Mouse (Mus musculus): ENCODE data around the gene Otor. TPM values are rescaled to one million over a fixed set of nuclear protein-coding genes. Genes with fewer than 3 reads are reported as not detected.
A peak's percentile ranks its signal among the peaks of the same experiment; 100 is the strongest.

Otor gene
- polyA plus RNA-seq, 1 experiment from 2014 or later, result 0.12 TPM

DNA sequence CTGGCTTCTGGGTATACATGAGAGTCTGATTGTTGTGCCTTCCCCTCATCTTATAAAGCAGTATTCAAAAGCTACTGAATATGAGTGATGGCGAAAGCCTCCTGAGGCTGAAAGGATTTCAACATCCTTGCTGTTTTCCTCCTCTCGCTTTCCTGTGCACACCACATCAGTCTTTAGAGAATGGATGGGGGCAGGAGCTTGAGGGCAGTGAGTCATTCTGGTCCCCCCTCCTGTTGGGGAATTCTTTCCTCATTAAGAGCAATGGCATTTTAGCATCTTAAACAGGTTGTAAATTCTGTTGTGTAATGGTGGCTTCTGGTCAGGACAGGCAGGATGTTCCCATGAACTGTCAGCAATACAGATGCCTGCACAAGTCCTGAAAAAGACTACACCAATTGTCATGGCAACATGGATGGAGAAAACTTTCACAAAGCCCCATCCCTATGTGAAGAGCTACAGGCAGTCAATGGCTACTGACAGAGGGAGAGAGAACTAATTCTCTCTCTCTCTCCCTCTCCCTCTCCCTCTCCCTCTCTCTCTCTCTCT is 6.7 kb downstream of the Otor start:
- H3K36me3 ChIP-seq (ENCODE audit: control insufficient read depth, insufficient read depth), result no peaks in the 10 kb centered on the region
- ATAC-seq, result no peak
- WGBS, result 72% methylated on average over 2 of the region's 2 CpGs

DNA sequence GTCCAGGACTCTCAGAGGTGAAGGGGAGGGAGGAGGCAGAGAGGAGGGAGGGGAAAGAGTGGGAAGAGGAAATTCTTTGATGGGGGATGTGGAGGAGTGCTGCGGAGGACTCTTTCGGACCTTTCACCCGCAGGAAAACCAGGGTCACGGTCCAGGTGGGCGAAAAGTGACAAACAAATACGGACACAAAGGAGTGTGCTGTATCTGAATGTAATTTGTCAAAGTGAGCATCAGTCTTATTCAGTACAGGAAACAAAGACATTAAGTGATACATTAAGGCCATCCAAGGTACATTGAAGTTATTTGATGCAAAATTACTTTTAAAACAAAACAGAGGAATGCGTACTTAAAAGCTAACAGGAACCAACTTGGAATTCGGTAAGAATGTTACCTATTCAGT is 11.6 kb downstream of the Otor start:
- H3K27ac ChIP-seq (ENCODE audit: low read depth, low read length), result no peak overlapping the region
- no peaks in the 10 kb centered on the region for H3K9me3 ChIP-seq (ENCODE audit: control insufficient read depth)
- H3K9ac ChIP-seq (ENCODE audit: low read depth, low read length), result no peak overlapping the region
- no peaks in the 10 kb centered on the region for H3K27me3 ChIP-seq (replicated peaks; ENCODE audit: control insufficient read depth, insufficient read depth, low read length)
- no peak for ATAC-seq
- H3K36me3 ChIP-seq (ENCODE audit: control insufficient read depth, insufficient read depth), result no peaks in the 10 kb centered on the region
- no peak overlapping the region for H3K4me2 ChIP-seq (replicated peaks; ENCODE audit: low read depth)
- TF ChIP-seq CTCF (IDR thresholded peaks at IDR 0.05; ENCODE audit: low read depth), result no peak
- no peak overlapping the region for H3K4me3 ChIP-seq (ENCODE audit: low read depth, low read length)
- no peaks in the 10 kb centered on the region for H3K4me1 ChIP-seq (replicated peaks; ENCODE audit: control insufficient read depth, insufficient read depth, low read length)
- WGBS, result 82% methylated on average over 8 of the region's 8 CpGs

More for the DNA sequence above, 6.7 kb downstream of the Otor start:
- Histone ChIP-seq H3K9ac (ENCODE audit: low read depth, low read length) (no peak overlapping the region), H3K27ac (ENCODE audit: low read depth, low read length) (no peak overlapping the region), H3K27me3 (replicated peaks; ENCODE audit: control insufficient read depth, insufficient read depth, low read length) (no peaks in the 10 kb centered on the region), H3K4me3 (ENCODE audit: low read depth, low read length) (no peak overlapping the region), H3K4me1 (replicated peaks; ENCODE audit: control insufficient read depth, insufficient read depth, low read length) (no peaks in the 10 kb centered on the region), H3K9me3 (ENCODE audit: control insufficient read depth) (no peaks in the 10 kb centered on the region), H3K4me2 (replicated peaks; ENCODE audit: low read depth) (no peak overlapping the region)
- no peak for TF ChIP-seq CTCF (IDR thresholded peaks at IDR 0.05; ENCODE audit: low read depth)

DNA sequence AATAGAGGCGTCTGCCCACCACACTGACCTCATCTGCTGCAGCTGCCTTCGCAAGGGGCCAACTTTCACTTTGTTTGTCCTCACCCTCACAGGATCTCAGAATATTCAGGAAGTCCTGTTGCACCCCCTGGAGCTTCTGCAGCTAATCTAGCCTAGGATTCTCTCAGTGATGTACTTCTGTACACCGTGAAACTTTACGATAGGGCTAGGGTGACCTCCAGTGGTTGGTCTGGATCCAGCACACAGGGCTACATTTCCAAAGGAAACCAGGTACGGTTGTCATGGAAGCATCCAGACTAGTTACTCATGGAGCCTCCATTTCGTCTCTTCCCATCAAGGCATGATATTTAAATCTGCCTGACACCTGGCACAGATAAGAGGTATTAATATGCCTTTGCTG is 15.5 kb downstream of the Otor start:
- H3K9ac ChIP-seq (ENCODE audit: low read depth, low read length), result no peak overlapping the region
- H3K27ac ChIP-seq (ENCODE audit: low read depth, low read length), result no peak overlapping the region
- H3K4me3 ChIP-seq (ENCODE audit: low read depth, low read length), result no peak overlapping the region
- H3K36me3 ChIP-seq (ENCODE audit: control insufficient read depth, insufficient read depth), result no peaks in the 10 kb centered on the region
- peak; percentile 81 for TF ChIP-seq CTCF (IDR thresholded peaks at IDR 0.05; ENCODE audit: low read depth)
- ATAC-seq, result peak; percentile 47; the same call in 1 of the 2 replicates
- 17% methylated on average over 6 of the region's 6 CpGs for WGBS
- H3K27me3 ChIP-seq (replicated peaks; ENCODE audit: control insufficient read depth, insufficient read depth, low read length), result no peaks in the 10 kb centered on the region
- no peaks in the 10 kb centered on the region for H3K9me3 ChIP-seq (ENCODE audit: control insufficient read depth)
- no peaks in the 10 kb centered on the region for H3K4me1 ChIP-seq (replicated peaks; ENCODE audit: control insufficient read depth, insufficient read depth, low read length)
- no peak overlapping the region for H3K4me2 ChIP-seq (replicated peaks; ENCODE audit: low read depth)

DNA sequence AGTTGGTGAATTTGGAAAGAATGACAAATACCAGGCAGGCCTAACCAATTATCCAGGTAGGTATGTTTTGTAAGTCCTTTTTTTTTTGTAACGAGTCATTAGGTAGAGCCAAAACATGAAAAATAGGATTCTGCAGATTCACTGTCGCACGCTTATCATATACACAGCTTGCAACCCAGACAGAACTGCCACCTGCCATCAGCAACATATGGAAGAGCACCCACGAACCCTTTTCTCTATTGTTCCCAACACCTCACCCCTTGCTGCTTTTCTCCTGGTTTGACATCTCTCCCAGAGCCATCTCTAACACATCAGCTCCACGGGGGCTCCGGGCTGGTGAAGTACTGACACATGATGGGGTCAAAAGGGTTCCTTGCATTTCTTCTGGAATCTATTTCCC is 16.5 kb downstream of the Otor start:
- ATAC-seq, result no peak
- TF ChIP-seq CTCF (IDR thresholded peaks at IDR 0.05; ENCODE audit: low read depth), result no peak
- Histone ChIP-seq H3K9ac (ENCODE audit: low read depth, low read length) (no peak overlapping the region), H3K4me2 (replicated peaks; ENCODE audit: low read depth) (no peak overlapping the region), H3K27ac (ENCODE audit: low read depth, low read length) (no peak overlapping the region), H3K4me1 (replicated peaks; ENCODE audit: control insufficient read depth, insufficient read depth, low read length) (no peaks in the 10 kb centered on the region), H3K27me3 (replicated peaks; ENCODE audit: control insufficient read depth, insufficient read depth, low read length) (no peaks in the 10 kb centered on the region), H3K4me3 (ENCODE audit: low read depth, low read length) (no peak overlapping the region), H3K36me3 (ENCODE audit: control insufficient read depth, insufficient read depth) (no peaks in the 10 kb centered on the region), H3K9me3 (ENCODE audit: control insufficient read depth) (no peaks in the 10 kb centered on the region)
- 65% methylated on average over 6 of the region's 6 CpGs for WGBS

DNA sequence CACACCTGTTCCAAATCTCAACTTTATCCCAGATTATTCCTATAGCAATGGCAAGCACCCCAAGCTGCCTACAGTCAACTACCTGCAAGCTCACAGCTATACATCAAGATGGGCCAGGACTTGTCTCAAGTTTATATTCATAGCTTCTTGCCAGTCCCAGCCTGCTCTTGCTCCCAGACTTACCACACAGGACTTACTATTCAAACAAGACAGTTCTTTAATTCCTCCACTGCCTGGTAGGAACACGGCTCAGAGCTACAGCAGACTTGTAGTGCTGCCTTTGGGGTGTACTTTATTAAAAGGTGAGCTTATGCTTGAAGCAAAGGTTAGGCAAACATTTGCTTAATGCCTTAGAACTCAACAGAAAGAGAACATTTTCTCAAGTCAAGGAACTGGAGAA is 18.9 kb downstream of the Otor start:
- no peak for ATAC-seq
- Histone ChIP-seq H3K27me3 (replicated peaks; ENCODE audit: control insufficient read depth, insufficient read depth, low read length) (no peaks in the 10 kb centered on the region), H3K4me3 (ENCODE audit: low read depth, low read length) (no peak overlapping the region), H3K9me3 (ENCODE audit: control insufficient read depth) (no peaks in the 10 kb centered on the region), H3K36me3 (ENCODE audit: control insufficient read depth, insufficient read depth) (no peaks in the 10 kb centered on the region), H3K4me2 (replicated peaks; ENCODE audit: low read depth) (no peak overlapping the region), H3K9ac (ENCODE audit: low read depth, low read length) (no peak overlapping the region), H3K4me1 (replicated peaks; ENCODE audit: control insufficient read depth, insufficient read depth, low read length) (no peaks in the 10 kb centered on the region), H3K27ac (ENCODE audit: low read depth, low read length) (no peak overlapping the region)
- no peak for TF ChIP-seq CTCF (IDR thresholded peaks at IDR 0.05; ENCODE audit: low read depth)
- 60% methylated on average over 1 of the region's 1 CpGs for WGBS

DNA sequence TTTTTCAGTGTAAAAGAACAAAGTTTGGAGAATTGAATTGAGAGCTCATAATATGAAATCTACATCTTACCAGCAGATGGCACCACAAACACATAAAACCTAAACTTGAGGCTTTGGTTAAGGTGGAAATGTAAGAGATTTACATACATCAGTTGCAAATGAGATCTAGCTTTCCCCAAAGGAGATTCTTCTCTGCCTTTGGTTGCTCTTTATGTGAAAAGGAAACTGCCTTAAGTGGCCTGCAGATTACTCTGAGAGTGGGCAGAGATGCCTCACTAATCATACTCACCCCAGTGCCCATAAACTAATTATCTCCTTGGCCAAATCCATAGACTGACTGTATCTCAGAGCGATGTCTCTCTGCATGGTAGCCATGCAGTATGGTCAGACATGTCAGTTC is 35.6 kb downstream of the Otor start:
- no peaks in the 10 kb centered on the region for H3K9me3 ChIP-seq (ENCODE audit: control insufficient read depth)
- no peaks in the 10 kb centered on the region for H3K36me3 ChIP-seq (ENCODE audit: control insufficient read depth, insufficient read depth)
- H3K27me3 ChIP-seq (replicated peaks; ENCODE audit: control insufficient read depth, insufficient read depth, low read length), result no peaks in the 10 kb centered on the region
- H3K4me3 ChIP-seq (ENCODE audit: low read depth, low read length), result no peak overlapping the region
- H3K27ac ChIP-seq (ENCODE audit: low read depth, low read length), result no peak overlapping the region
- peak; percentile 62 for TF ChIP-seq CTCF (IDR thresholded peaks at IDR 0.05; ENCODE audit: low read depth)
- WGBS, result 74% methylated on average over 1 of the region's 1 CpGs
- no peak overlapping the region for H3K4me2 ChIP-seq (replicated peaks; ENCODE audit: low read depth)
- ATAC-seq, result no peak
- no peak overlapping the region for H3K9ac ChIP-seq (ENCODE audit: low read depth, low read length)
- H3K4me1 ChIP-seq (replicated peaks; ENCODE audit: control insufficient read depth, insufficient read depth, low read length), result no peaks in the 10 kb centered on the region

DNA sequence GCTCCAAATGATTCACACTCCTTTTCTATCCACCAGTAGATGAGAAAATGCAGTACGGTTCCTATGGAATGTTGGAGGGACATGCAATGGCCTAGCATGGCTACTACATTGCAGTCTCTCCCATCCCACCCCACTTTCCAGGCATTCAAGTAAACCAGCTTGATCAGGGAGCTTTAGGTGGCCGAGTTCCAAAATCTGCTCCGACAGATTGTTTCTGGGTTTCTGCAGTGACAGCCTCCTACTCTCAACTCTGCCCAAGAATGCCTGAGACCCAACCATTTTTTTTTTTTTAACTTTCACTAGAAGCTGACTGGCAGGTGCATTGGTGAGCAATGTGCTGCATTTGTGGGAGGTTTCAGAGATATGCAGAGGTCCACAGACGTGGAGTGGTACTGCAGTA is 36.4 kb downstream of the Otor start:
- ATAC-seq, result no peak
- no peaks in the 10 kb centered on the region for H3K27me3 ChIP-seq (replicated peaks; ENCODE audit: control insufficient read depth, insufficient read depth, low read length)
- TF ChIP-seq CTCF (IDR thresholded peaks at IDR 0.05; ENCODE audit: low read depth), result no peak
- no peak overlapping the region for H3K4me3 ChIP-seq (ENCODE audit: low read depth, low read length)
- no peak overlapping the region for H3K27ac ChIP-seq (ENCODE audit: low read depth, low read length)
- H3K9ac ChIP-seq (ENCODE audit: low read depth, low read length), result no peak overlapping the region
- H3K4me2 ChIP-seq (replicated peaks; ENCODE audit: low read depth), result no peak overlapping the region
- H3K36me3 ChIP-seq (ENCODE audit: control insufficient read depth, insufficient read depth), result no peaks in the 10 kb centered on the region
- no peaks in the 10 kb centered on the region for H3K4me1 ChIP-seq (replicated peaks; ENCODE audit: control insufficient read depth, insufficient read depth, low read length)
- 70% methylated on average over 4 of the region's 4 CpGs for WGBS
- H3K9me3 ChIP-seq (ENCODE audit: control insufficient read depth), result no peaks in the 10 kb centered on the region
